Mouse (Mus musculus) intestine, embryonic 16.5 days (tissue): ENCODE data around the gene Spock2. TPM values are rescaled to one million over a fixed set of nuclear protein-coding genes. Genes with fewer than 3 reads are reported as not detected.
"Not testable (repeated sequence)": the region's sequence is repeated elsewhere in the genome, so short reads cannot be mapped to it uniquely, and the experiment has no call there.

Source experiments
- ATAC-seq: fragments of 200-750 bp; cut with Nextera tagmentation; 2 replicates; pipeline ENCODE4 v1.8.0; 2017; ENCODE audit warnings: moderate TSS enrichment, moderate library complexity
- H3K27ac ChIP-seq: fragments of 300-500 bp; sonication (generic); 2 replicates; pipeline ENCODE4 v1.5.1; 2014; ENCODE audit warnings: mild to moderate bottlenecking, low read length
- H3K27me3 ChIP-seq: fragments of 300-500 bp; sonication (generic); replicated peaks from 2 replicates; pipeline ENCODE4 v1.6.1; 2014; ENCODE audit warnings: low read length, control low read depth, mixed read lengths; ENCODE audit not compliant: control insufficient read depth, insufficient read depth
- H3K36me3 ChIP-seq: fragments of 300-500 bp; sonication (generic); 2 replicates; pipeline ENCODE4 v1.6.1; 2014; ENCODE audit warnings: low read length, control low read depth; ENCODE audit not compliant: control insufficient read depth, insufficient read depth
- H3K4me1 ChIP-seq: fragments of 300-500 bp; sonication (generic); 2 replicates; pipeline ENCODE4 v1.6.1; 2014; ENCODE audit warnings: low read length, control low read depth, mixed read lengths; ENCODE audit not compliant: control insufficient read depth, insufficient read depth
- H3K4me2 ChIP-seq: fragments of 300-500 bp; sonication (generic); 2 replicates; pipeline ENCODE4 v1.6.1; 2014; ENCODE audit warnings: low read depth, low read length, control low read depth
- H3K4me3 ChIP-seq: fragments of 300-500 bp; sonication (generic); 2 replicates; pipeline ENCODE4 v1.5.1; 2014; ENCODE audit warnings: mild to moderate bottlenecking, low read length
- H3K9ac ChIP-seq: fragments of 300-500 bp; sonication (generic); 2 replicates; pipeline ENCODE4 v1.6.1; 2014; ENCODE audit warnings: low read depth, low read length
- H3K9me3 ChIP-seq: fragments of 300-500 bp; sonication (generic); 2 replicates; pipeline ENCODE4 v1.6.1; 2016; ENCODE audit warnings: low read length, control low read depth; ENCODE audit not compliant: control insufficient read depth
- WGBS: fragments of 180-500 bp; shearing (Covaris S2); extraction: QIAGEN DNeasy Blood & Tissue Kit; methylation state at CpG from one replicate; pipeline ENCODE4 v1.1.7; 2014; 5-methylcytosine and 5-hydroxymethylcytosine counted together
- polyA plus RNA-seq: library from polyadenylated mRNA; unstranded; fragments of >200 nt; fragmentation: Nextera tagmentation; extraction: Ambion mirVana; gene quantifications from 2 replicates; pipeline ENCODE4 v1.2.1, GENCODE M21; 2015

Gene Spock2
- polyA plus RNA-seq, 1 experiment from 2014 or later = 3.4 TPM

GRCm38 (mm10) chr10:60134201-60134600 lies 28.2 kb downstream of the Spock2 start:
- Histone ChIP-seq H3K27me3 (no peaks in the 10 kb centered on the region), H3K27ac (peak overlapping the region; percentile 37; the same call in 1 of the 2 replicates), H3K36me3 (no peaks in the 10 kb centered on the region), H3K4me2 (no peak overlapping the region), H3K9me3 (no peaks in the 10 kb centered on the region), H3K9ac (no peak overlapping the region; the same call in 1 of the 2 replicates), H3K4me1 (peaks cover 8% of the 10 kb centered on the region), H3K4me3 (no peak overlapping the region)
- no peak for ATAC-seq
- 49% methylated on average over 9 of the region's 9 CpGs for WGBS

- H3K9ac ChIP-seq, ATAC-seq, H3K9me3 ChIP-seq, H3K4me1 ChIP-seq, H3K4me2 ChIP-seq, H3K27me3 ChIP-seq, H3K27ac ChIP-seq, H3K36me3 ChIP-seq, H3K4me3 ChIP-seq: not testable (repeated sequence)
- 37% methylated on average over 1 of the region's 1 CpGs for WGBS
Observed at GRCm38 (mm10) chr10:60136010-60136409, 30.0 kb downstream of the Spock2 start.

- Histone ChIP-seq H3K27ac (peak overlapping the region; percentile 26; the same call in 1 of the 2 replicates), H3K4me1 (peaks cover 8% of the 10 kb centered on the region), H3K9ac (no peak overlapping the region), H3K4me2 (no peak overlapping the region), H3K36me3 (no peaks in the 10 kb centered on the region), H3K4me3 (no peak overlapping the region), H3K27me3 (no peaks in the 10 kb centered on the region), H3K9me3 (no peaks in the 10 kb centered on the region)
- 59% methylated on average over 7 of the region's 7 CpGs for WGBS
- no peak for ATAC-seq
Observed at GRCm38 (mm10) chr10:60136935-60137334, 30.9 kb downstream of the Spock2 start.

- WGBS = 82% methylated on average over 5 of the region's 5 CpGs
- no peak overlapping the region for H3K4me2 ChIP-seq
- H3K9me3 ChIP-seq = no peaks in the 10 kb centered on the region
- no peak overlapping the region for H3K4me3 ChIP-seq
- H3K9ac ChIP-seq = no peak overlapping the region
- ATAC-seq = no peak
- peaks cover 7% of the 10 kb centered on the region for H3K4me1 ChIP-seq
- H3K27ac ChIP-seq = no peak overlapping the region
- H3K36me3 ChIP-seq = no peaks in the 10 kb centered on the region
- H3K27me3 ChIP-seq = no peaks in the 10 kb centered on the region
Observed at GRCm38 (mm10) chr10:60138680-60139079, 32.7 kb downstream of the Spock2 start.

GRCm38 (mm10) chr10:60140751-60141150 lies 34.7 kb downstream of the Spock2 start:
- H3K4me3 ChIP-seq = no peak overlapping the region
- H3K27me3 ChIP-seq = no peaks in the 10 kb centered on the region
- no peak for ATAC-seq
- WGBS = 87% methylated on average over 4 of the region's 4 CpGs
- H3K36me3 ChIP-seq = no peaks in the 10 kb centered on the region
- H3K9me3 ChIP-seq = no peaks in the 10 kb centered on the region
- no peak overlapping the region for H3K4me2 ChIP-seq
- no peak overlapping the region for H3K27ac ChIP-seq
- H3K4me1 ChIP-seq = no peaks in the 10 kb centered on the region; the same call in 1 of the 2 replicates
- no peak overlapping the region for H3K9ac ChIP-seq

- Histone ChIP-seq H3K36me3 (no peaks in the 10 kb centered on the region), H3K9me3 (no peaks in the 10 kb centered on the region), H3K4me2 (no peak overlapping the region), H3K4me1 (no peaks in the 10 kb centered on the region), H3K27ac (no peak overlapping the region), H3K9ac (no peak overlapping the region), H3K27me3 (no peaks in the 10 kb centered on the region), H3K4me3 (no peak overlapping the region)
- ATAC-seq = no peak
- WGBS = 86% methylated on average over 3 of the region's 3 CpGs
Observed at GRCm38 (mm10) chr10:60141656-60142160, 35.7 kb downstream of the Spock2 start.

GRCm38 (mm10) chr10:60147510-60148047 lies 41.6 kb downstream of the Spock2 start:
- not testable (repeated sequence) for H3K9me3 ChIP-seq, ATAC-seq, H3K27ac ChIP-seq, H3K9ac ChIP-seq, H3K36me3 ChIP-seq, H3K4me3 ChIP-seq, H3K4me2 ChIP-seq, H3K4me1 ChIP-seq, H3K27me3 ChIP-seq
- WGBS = 58% methylated on average over 10 of the region's 10 CpGs

GRCm38 (mm10) chr10:60148087-60148486 lies 42.1 kb downstream of the Spock2 start:
- no peak overlapping the region for H3K9ac ChIP-seq
- no peaks in the 10 kb centered on the region for H3K27me3 ChIP-seq
- no peaks in the 10 kb centered on the region for H3K4me1 ChIP-seq
- WGBS = 2% methylated on average over 5 of the region's 5 CpGs
- no peak overlapping the region for H3K27ac ChIP-seq
- H3K36me3 ChIP-seq = no peaks in the 10 kb centered on the region
- H3K4me3 ChIP-seq = no peak overlapping the region
- H3K9me3 ChIP-seq = no peaks in the 10 kb centered on the region
- no peak overlapping the region for H3K4me2 ChIP-seq
- ATAC-seq = peak; percentile 74

GRCm38 (mm10) chr10:60151107-60151663 lies 45.2 kb downstream of the Spock2 start:
- Histone ChIP-seq H3K9me3 (no peaks in the 10 kb centered on the region), H3K27me3 (no peaks in the 10 kb centered on the region), H3K4me3 (no peak overlapping the region), H3K27ac (no peak overlapping the region), H3K9ac (no peak overlapping the region), H3K4me1 (no peaks in the 10 kb centered on the region), H3K4me2 (no peak overlapping the region), H3K36me3 (no peaks in the 10 kb centered on the region)
- ATAC-seq = peak; percentile 39; the same call in 1 of the 2 replicates
- WGBS = 56% methylated on average over 6 of the region's 6 CpGs

GRCm38 (mm10) chr10:60156016-60156415 lies 50.0 kb downstream of the Spock2 start:
- ATAC-seq = no peak
- H3K36me3 ChIP-seq = no peaks in the 10 kb centered on the region

More at GRCm38 (mm10) chr10:60156016-60156415, 50.0 kb downstream of the Spock2 start:
- Histone ChIP-seq H3K4me1 (no peaks in the 10 kb centered on the region), H3K9ac (no peak overlapping the region), H3K4me2 (no peak overlapping the region), H3K9me3 (no peaks in the 10 kb centered on the region), H3K27ac (no peak overlapping the region), H3K27me3 (no peaks in the 10 kb centered on the region), H3K4me3 (no peak overlapping the region)
